Mouse (Mus musculus): ENCODE results near the gene Ttc16. TPM values are rescaled to one million over a fixed set of nuclear protein-coding genes. Genes with fewer than 3 reads are reported as not detected.

The Ttc16 gene
- polyA plus RNA-seq, 1 experiment, result 0.14 TPM

- no peak overlapping the region for H3K4me3 ChIP-seq (ENCODE audit: insufficient read depth, poor library complexity, severe bottlenecking)
- peaks cover 63% of the 10 kb centered on the region for H3K36me3 ChIP-seq (ENCODE audit: control insufficient read depth, insufficient read depth)
- no peak overlapping the region for H3ac ChIP-seq (ENCODE audit: control insufficient read depth, insufficient read length, low read depth)
- no peak for TF ChIP-seq MYOD1 (IDR thresholded peaks at IDR 0.05; ENCODE audit: control insufficient read depth, insufficient read length, low read depth)
- no peak for TF ChIP-seq FOSL1 (IDR thresholded peaks at IDR 0.05; ENCODE audit: insufficient read depth, low read length, poor library complexity, severe bottlenecking)
- no peak for TF ChIP-seq MAX (IDR thresholded peaks at IDR 0.05)
- TF ChIP-seq CEBPB (IDR thresholded peaks at IDR 0.05; ENCODE audit: low read depth), result no peak
- no peak for TF ChIP-seq CTCF (IDR thresholded peaks at IDR 0.05; ENCODE audit: control insufficient read depth, insufficient read depth, insufficient read length)
- no peak for TF ChIP-seq MYOG (IDR thresholded peaks at IDR 0.05; ENCODE audit: control insufficient read depth, extremely low read depth, insufficient read length)
- no peak for TF ChIP-seq USF1 (IDR thresholded peaks at IDR 0.05; ENCODE audit: low read depth)
- peaks cover 47% of the 10 kb centered on the region for H3K79me3 ChIP-seq (ENCODE audit: low read depth)
- H3K27me3 ChIP-seq (ENCODE audit: control insufficient read depth, insufficient read depth, insufficient read length), result no peaks in the 10 kb centered on the region
- H3K79me2 ChIP-seq (ENCODE audit: control insufficient read depth, insufficient read depth), result peaks cover 71% of the 10 kb centered on the region
Observed at GRCm38 (mm10) chr2:32710425-32710824, 65.0 kb downstream of the Ttc16 start.

- Histone ChIP-seq H3K27me3 (ENCODE audit: control insufficient read depth, insufficient read depth, insufficient read length) (no peaks in the 10 kb centered on the region), H3K36me3 (ENCODE audit: control insufficient read depth, insufficient read depth) (peaks cover 71% of the 10 kb centered on the region), H3K79me3 (ENCODE audit: low read depth) (peaks cover 47% of the 10 kb centered on the region), H3ac (ENCODE audit: control insufficient read depth, insufficient read length, low read depth) (no peak overlapping the region), H3K4me3 (ENCODE audit: insufficient read depth, poor library complexity, severe bottlenecking) (no peak overlapping the region), H3K79me2 (ENCODE audit: control insufficient read depth, insufficient read depth) (peaks cover 71% of the 10 kb centered on the region)
- TF ChIP-seq CEBPB (IDR thresholded peaks at IDR 0.05; ENCODE audit: low read depth), result no peak
- no peak for TF ChIP-seq MYOD1 (IDR thresholded peaks at IDR 0.05; ENCODE audit: control insufficient read depth, insufficient read length, low read depth)
- no peak for TF ChIP-seq FOSL1 (IDR thresholded peaks at IDR 0.05; ENCODE audit: insufficient read depth, low read length, poor library complexity, severe bottlenecking)
- no peak for TF ChIP-seq MYOG (IDR thresholded peaks at IDR 0.05; ENCODE audit: control insufficient read depth, extremely low read depth, insufficient read length)
- no peak for TF ChIP-seq CTCF (IDR thresholded peaks at IDR 0.05; ENCODE audit: control insufficient read depth, insufficient read depth, insufficient read length)
- no peak for TF ChIP-seq MAX (IDR thresholded peaks at IDR 0.05)
- no peak for TF ChIP-seq USF1 (IDR thresholded peaks at IDR 0.05; ENCODE audit: low read depth)
Observed at GRCm38 (mm10) chr2:32709521-32710137, 65.8 kb downstream of the Ttc16 start.

GRCm38 (mm10) chr2:32708643-32709042 is 66.8 kb downstream of the Ttc16 start:
- Histone ChIP-seq H3ac (ENCODE audit: control insufficient read depth, insufficient read length, low read depth) (no peak overlapping the region), H3K79me3 (ENCODE audit: low read depth) (peaks cover 47% of the 10 kb centered on the region), H3K36me3 (ENCODE audit: control insufficient read depth, insufficient read depth) (peaks cover 81% of the 10 kb centered on the region), H3K4me3 (ENCODE audit: insufficient read depth, poor library complexity, severe bottlenecking) (no peak overlapping the region), H3K79me2 (ENCODE audit: control insufficient read depth, insufficient read depth) (peaks cover 71% of the 10 kb centered on the region), H3K27me3 (ENCODE audit: control insufficient read depth, insufficient read depth, insufficient read length) (no peaks in the 10 kb centered on the region)
- TF ChIP-seq FOSL1 (IDR thresholded peaks at IDR 0.05; ENCODE audit: insufficient read depth, low read length, poor library complexity, severe bottlenecking) (no peak), USF1 (IDR thresholded peaks at IDR 0.05; ENCODE audit: low read depth) (no peak)

Small RNAs within 50 kb of the gene (microRNA-seq; reads per million reads assigned to microRNA genes)
- gene Mir2861 (ENCODE audit: borderline microRNAs expressed), result not detected
- gene Mir3960 (ENCODE audit: borderline microRNAs expressed), result not detected

Other genes with a start within 250 kb of the Ttc16 start
- 2.4 TPM for gene Fam102a, start 240.3 kb downstream of the Ttc16 start, polyA plus RNA-seq (2012; fragmentation: generic; extraction: Trizol)
- 73.7 TPM for gene Dpm2, start 204.8 kb downstream of the Ttc16 start, polyA plus RNA-seq (2012; fragmentation: generic; extraction: Trizol)
- gene Pip5kl1, start 200.8 kb downstream of the Ttc16 start, polyA plus RNA-seq (2012; fragmentation: generic; extraction: Trizol), result 0.05 TPM
- gene 9430097D07Rik, start 199.9 kb downstream of the Ttc16 start, polyA plus RNA-seq (2012; fragmentation: generic; extraction: Trizol), result 0.04 TPM
- 82.3 TPM for gene St6galnac4, start 188.5 kb downstream of the Ttc16 start, polyA plus RNA-seq (2012; fragmentation: generic; extraction: Trizol)
- gene St6galnac6, start 175.9 kb downstream of the Ttc16 start, polyA plus RNA-seq (2012; fragmentation: generic; extraction: Trizol), result 59.1 TPM
- gene Ak1, start 153.9 kb downstream of the Ttc16 start, polyA plus RNA-seq (2012; fragmentation: generic; extraction: Trizol), result 184 TPM
- 1.1 TPM for gene Eng, start 129.0 kb downstream of the Ttc16 start, polyA plus RNA-seq (2012; fragmentation: generic; extraction: Trizol)
- 26.7 TPM for gene Fpgs, start 71.5 kb downstream of the Ttc16 start, polyA plus RNA-seq (2012; fragmentation: generic; extraction: Trizol)
- gene Cdk9, start 62.6 kb downstream of the Ttc16 start, polyA plus RNA-seq (2012; fragmentation: generic; extraction: Trizol), result 112 TPM
- gene Sh2d3c, start 54.6 kb downstream of the Ttc16 start, polyA plus RNA-seq (2012; fragmentation: generic; extraction: Trizol), result 0.50 TPM
- gene 6330409D20Rik, start 34.6 kb downstream of the Ttc16 start, polyA plus RNA-seq (2012; fragmentation: generic; extraction: Trizol), result not detected
- gene Tor2a, start 18.4 kb downstream of the Ttc16 start, polyA plus RNA-seq (2012; fragmentation: generic; extraction: Trizol), result 35.7 TPM
- 83.9 TPM for gene Ptrh1, start 153 bp upstream of the Ttc16 start, polyA plus RNA-seq (2012; fragmentation: generic; extraction: Trizol)
- 0.81 TPM for gene Cfap157, start 8.8 kb upstream of the Ttc16 start, polyA plus RNA-seq (2012; fragmentation: generic; extraction: Trizol)
- 28.7 TPM for gene Stxbp1, start 71.6 kb upstream of the Ttc16 start, polyA plus RNA-seq (2012; fragmentation: generic; extraction: Trizol)
- gene Fam129b, start 100.5 kb upstream of the Ttc16 start, polyA plus RNA-seq (2012; fragmentation: generic; extraction: Trizol), result 294 TPM
- 3,677 TPM for gene Rpl12, start 185.9 kb upstream of the Ttc16 start, polyA plus RNA-seq (2012; fragmentation: generic; extraction: Trizol)
- 10.3 TPM for gene Lrsam1, start 186.0 kb upstream of the Ttc16 start, polyA plus RNA-seq (2012; fragmentation: generic; extraction: Trizol)
- gene Slc2a8, start 206.4 kb upstream of the Ttc16 start, polyA plus RNA-seq (2012; fragmentation: generic; extraction: Trizol), result 4.3 TPM

All from C2C12 (cell line).